Mouse (Mus musculus): ENCODE data around the gene Ubd.
"Not testable (repeated sequence)": the region's sequence is repeated elsewhere in the genome, so short reads cannot be mapped to it uniquely, and the experiment has no call there.

Ubd gene

DNA sequence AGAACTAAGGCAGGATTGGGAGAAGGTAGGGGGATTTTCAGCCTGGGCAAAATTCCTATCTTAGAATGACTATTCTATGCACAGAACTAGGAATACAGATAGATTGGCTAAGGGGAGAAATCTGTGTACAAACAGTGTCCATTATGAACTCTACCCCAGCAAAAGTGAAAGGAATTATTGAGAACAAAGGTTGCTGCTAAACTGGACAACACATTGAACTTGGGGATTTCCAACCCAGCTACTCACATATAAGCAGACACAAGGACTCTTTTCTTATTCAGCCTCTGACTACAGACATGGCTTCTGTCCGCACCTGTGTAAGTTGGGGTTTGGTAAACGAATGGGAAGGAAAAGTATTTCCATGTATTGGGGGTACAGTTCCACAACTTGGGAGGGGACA is at the start of gene Ubd:
Gene Ubd (plus strand): TSS at position 237 of the 400 bp plus-strand sequence.
- DNase-seq, result no peak

DNA sequence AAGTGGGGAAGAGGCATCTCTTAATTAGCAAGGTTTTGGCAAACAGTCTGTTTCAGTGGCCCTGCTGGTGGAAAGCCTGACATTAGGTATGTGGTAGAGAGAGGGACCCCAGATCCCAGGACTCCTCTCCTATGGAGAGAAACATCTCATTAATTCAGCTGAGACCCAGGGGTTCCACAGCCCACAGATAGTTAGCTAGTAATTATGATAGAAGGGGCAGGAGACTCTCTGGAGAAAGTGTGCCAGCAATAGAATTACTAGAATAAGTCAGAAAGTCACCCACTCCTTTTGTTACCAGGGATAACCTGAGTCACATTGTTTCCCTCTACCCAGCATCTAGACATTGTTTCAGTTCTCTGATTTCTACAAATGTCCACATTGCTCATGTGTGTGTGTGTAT is 32.3 kb upstream of the Ubd start, which contains the start of gene Olfr93:
Gene Olfr93 (minus strand): TSS at position 101 of the 400 bp plus-strand sequence.
- no peak for DNase-seq

DNA sequence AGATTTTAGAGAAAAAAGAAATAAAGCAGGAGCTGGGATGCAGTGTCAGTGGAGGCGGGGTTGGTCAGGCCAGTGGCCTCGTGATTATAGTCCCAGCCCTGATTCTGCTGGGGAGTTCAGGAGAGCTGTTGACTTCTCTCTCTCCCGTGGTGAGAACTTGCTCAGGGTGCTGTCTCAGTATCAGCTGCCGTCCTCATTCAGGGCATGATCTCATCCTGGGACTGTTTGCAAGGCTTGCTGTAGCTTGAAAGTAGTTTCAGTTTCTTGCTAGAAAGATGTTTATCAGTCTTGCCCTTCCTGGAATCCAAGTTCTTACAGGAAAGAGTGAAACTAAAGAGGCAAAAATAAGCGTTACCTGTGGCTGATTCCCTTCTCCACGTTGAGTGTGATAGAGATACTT is 8.2 kb upstream of the Ubd start:
- peak; percentile 5 for DNase-seq

DNA sequence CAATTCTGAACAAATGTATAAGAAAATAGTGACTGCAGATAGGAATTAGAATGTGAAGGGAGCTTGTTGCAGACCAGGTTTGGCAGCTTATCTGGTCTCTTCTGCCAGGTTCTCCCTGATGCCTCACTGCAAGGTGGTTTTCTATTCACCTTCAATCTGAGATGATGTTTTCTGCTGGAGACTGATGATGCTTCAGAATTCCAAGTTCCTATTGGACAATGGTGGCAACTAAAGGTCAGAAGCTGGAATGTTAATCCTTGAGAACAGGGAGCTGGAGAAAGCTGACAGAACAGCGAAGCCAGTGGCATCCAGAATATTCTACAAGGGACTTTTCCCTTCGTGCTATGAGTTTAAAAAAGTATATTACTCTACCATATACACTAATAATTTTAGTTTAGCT is 3.0 kb upstream of the Ubd start:
- peak; percentile 88 for DNase-seq

DNA sequence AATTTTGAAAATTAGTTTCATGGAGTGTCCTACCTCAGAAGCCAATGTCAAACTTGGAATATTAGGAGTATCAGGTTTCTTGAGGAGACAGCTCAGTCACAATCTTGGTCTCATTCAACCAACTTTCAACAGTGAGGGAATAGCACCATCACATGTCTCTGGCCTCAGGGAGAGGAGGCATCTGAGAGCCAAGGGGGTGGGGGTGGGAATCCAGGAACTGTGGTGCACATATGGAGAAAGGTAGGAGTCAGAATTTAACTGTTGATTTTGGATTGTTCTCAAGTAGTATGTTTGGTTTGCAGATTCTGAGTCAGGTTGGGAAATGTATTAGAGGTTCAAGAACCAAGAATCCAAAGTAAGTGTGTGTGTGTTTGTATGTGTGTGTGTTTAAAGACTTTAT is 660 bp upstream of the Ubd start:
- DNase-seq, result no peak

DNA sequence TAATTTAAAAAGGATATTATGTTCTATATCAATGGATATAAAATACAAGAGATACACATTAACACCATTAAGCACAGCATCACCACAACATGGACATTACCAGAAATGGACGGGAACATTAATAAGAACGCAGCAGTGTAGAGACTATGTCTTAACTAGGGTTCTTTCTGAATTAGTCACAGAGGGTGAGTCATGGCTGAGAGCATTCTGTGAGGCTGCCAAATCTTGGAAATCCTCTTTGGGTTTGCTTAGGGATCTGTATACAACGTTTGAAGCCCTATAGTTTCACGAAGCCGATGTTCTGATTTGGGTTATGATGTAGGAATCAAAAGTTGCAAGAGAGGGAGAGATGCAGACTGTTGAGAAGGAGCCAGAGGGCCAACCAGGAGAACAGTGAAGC is 1.1 kb downstream of the Ubd start:
- no peak for DNase-seq

DNA sequence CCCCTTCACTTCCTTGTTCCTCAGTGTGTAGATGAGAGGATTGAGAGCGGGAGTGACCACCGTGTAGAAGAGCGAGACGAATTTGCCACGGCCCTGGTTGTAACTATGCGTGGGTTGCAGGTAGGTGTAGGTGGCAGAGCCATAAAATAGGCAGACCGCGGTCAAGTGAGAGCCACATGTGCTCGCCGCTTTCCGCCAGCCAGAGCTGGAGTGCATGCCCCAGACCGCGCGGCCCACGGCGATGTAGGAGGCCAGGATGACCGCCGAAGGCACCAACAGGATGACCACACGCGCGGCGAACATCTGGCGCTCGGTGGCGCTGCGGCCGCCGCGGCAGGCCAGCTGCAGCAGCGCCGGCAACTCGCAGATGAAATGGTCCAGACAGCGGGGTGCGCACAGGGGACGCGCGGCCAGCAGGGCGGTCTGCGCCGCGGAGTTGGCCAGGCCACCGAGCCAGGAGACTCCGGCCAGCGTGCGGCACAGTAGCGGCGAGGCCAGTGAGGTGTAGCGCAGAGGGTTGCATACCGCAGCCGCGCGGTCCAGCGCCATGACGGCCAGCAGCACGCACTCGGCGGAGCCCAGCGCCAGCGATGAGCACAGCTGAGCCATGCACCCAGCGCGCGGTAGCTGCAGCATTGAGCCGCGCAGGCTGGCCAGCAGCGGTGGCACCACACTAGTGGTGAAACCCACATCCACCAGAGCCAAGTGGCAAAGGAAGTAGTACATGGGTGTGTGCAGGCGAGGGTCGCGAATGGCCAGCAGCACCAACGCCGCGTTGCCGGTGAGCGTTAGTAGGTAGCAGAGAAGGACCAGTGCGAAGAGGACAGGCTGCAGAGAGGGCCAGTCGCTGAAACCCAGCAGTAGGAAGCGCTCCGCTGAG is 3.4 kb downstream of the Ubd start:
- DNase-seq, result no peak

DNA sequence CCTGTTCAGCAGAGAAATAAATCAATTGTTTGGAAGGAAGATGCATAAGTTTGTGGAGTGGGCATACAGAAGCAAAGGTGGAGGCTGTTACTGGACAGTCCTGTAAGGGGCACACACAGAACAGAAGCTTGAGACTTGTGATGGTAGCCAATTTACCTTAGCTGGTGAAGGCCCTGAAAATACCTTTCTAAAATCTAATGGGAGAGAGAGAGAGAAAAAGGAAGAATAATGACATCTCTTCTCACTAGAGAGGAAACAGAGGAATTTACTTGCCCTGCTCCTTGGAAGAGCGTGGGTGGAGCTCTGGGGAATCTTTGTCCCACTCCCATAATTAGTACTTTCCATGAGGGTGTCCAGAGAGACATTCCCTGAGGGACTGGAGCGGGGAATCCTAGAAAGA is 7.2 kb downstream of the Ubd start, which contains the start of gene Olfr94:
Gene Olfr94 (minus strand): TSS at position 101 of the 400 bp plus-strand sequence.
- no peak for DNase-seq

DNA sequence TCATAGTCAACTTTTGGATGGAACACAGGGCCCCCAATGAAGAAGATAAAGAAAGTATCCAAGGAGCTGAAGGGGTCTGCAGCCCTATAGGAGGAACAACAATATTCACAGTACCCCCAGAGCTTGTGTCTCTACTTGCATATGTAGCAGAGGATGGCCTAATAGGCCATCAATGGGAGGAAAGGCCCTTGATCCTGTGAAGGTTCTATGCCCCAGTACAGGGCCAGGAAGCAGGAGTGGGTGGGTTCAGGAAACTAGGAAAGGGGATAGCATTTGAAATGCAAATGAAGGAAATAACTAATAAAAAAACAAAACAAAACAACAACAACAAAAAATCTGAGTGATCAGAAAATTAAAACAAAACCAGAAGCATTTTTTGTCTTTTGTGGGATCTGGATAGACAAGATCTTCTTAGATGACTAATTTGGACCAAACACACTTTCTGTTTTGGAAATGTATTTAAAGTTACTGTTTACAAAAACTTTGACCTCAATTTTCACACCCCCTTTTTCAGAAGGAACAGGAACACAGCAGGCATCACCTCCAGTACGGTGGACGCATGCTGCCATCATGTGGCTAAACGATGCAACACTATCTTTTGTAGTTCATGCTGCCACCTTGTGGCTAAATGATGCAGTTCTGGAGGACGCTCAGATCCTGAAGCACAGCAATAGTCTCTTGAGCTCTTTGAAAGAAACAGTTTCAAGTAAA is 9.7 kb downstream of the Ubd start:
- DNase-seq, result peak; percentile 86

DNA sequence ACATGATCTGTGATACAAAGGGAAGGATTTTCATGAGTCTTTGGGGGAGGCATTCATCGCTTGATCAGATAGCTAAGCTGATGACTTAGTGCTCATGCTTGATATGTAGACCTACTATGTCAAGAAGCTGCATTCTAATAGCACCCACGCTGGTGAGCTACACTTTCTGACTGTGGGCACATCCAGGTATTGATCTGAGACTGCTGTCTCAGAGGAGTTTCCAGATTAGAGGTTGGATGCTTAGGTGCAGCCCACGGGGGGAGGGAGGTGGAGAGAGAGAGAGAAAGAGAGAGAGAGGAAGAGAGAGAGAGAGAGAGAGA is 10.2 kb downstream of the Ubd start:
- DNase-seq, result no peak

DNA sequence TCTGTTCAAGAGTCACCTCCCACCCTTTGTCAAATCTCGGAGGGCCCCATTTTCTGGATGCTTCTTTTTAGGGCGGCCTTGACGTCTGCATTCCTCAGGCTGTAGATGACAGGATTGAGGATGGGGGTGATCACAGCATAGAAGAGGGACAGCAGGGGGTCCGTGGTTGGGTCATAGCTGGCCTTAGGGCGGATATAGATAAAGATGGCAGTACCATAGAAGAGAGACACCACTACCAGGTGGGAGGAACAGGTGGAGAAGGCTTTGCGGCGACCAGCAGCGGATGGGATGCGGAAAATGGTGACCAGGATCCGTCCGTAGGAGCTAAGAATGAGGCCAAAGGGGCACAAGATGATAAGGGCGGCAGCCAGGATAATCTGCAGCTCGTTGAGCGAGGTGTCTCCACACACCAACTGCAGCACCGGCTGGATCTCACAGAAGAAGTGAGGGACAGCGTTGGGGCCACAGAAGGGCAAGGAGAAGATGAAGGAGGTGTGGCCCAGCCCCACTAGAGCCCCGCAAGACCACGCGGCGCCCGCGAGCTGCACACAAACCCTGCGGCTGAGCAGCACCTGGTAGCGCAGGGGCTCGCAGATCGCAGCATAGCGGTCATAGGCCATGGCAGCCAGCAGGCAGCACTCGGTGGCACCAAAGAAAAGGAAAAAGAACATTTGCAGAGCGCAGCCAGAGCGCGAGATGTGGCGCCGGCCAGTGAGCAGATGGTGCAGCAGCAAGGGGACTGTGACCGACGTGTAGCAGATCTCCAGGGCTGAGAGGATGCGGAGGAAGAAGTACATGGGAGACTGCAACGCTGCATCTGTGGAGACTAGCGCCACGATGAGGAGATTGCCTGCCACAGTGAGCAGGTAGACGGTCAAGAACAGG is 17.4 kb downstream of the Ubd start:
- no peak for DNase-seq

DNA sequence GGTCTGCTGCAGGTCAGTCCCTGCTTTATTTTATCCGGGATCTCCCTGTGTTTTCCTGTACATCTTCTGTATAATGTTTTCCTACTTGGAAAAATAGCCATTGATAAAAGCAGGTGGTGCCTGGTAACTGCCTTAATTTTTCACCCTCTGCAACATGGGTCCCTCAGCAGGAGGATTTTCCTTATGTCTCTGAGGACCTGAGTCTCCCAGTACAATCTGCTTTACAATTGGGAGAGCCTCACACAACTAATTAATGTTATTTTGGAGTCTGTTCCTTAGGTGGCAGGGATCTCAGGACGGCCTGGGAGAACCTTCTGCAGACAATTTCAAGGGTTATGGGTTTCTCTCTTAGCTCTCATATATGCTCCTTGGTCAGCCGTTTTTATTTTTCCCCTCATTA is 19.3 kb downstream of the Ubd start, which contains the start of gene Olfr95:
Gene Olfr95 (minus strand): TSS at position 101 of the 400 bp plus-strand sequence.
- DNase-seq, result no peak

DNA sequence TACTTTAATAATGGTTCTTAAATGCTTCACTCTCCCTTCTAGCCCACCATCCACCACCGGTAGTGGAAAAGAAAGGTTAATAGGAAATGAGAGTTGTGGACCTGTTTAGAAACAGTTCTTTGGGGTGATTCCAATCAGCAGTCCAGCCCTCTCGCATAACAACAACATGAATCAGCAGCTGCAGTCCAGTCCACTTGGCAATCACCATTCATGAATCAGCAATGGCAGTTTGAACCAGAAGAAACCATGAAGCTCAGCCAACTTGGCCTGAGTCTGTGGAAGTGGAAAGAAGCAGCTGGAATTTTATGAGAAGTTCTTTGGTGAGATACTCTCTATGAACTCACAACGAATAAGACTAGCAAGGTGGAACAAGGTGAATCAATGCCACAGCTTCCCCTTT is 24.8 kb downstream of the Ubd start:
- peak; percentile 24 for DNase-seq

DNA sequence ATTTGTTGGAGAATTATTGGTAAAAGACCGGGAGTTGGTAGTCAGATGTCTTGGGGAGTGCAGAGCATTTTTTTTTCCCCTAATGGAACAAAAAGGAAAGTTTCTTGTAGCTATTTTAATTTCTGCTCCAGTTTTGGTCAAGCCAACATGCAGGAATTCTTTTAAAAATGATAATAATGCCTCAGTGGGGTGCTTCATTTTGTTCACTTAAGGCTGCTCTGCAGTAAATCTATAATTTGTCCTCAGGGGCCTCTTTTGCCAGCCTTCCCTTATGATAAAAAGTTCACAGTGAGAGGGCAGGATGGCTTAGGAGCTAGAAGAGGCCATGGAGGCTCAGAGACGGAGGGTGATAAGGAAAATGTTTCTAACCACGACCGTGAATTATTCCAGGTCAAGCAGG is 26.2 kb downstream of the Ubd start, which contains the start of gene Olfr96:
Gene Olfr96 (plus strand): TSS at position 301 of the 400 bp plus-strand sequence.
- no peak for DNase-seq

DNA sequence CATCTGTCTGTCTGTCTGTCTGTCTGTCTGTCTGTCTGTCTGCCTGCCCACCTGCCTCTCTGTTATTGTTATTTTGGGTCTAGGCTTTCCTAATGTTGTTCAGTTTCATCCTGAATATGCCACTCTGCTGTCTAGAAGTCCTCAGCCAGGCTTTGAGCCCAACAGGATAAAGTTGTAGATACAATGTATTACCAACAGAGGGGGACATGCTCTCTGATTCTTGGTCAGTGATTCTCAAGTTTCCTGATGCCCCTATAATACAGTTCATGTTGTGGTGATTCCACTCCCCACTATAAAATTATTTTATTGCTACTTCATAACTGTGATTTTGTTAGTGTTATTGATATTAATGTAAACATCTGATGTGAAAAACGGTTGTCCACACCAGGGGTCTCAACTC is 28.2 kb downstream of the Ubd start:
- DNase-seq, result no peak

DNA sequence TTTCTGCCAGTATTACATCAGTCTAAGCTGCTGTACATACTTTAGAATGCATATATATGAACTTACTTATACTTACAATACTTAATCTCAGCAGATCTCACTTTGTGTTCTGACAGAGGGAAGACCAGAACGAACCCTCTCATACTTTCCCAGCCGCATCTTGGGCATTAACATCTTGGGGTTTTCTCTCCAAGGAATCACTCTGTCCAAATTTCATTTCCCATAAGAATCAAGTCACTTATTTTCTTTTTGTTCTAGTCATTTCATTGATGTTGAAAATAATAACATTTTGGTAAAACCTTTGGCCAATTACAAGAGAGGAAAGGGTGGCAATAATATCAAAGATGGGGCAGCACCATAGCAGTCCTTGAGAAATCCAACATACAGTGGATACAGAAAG is 43.5 kb downstream of the Ubd start, which contains the start of gene Olfr97:
Gene Olfr97 (minus strand): TSS at position 101 of the 400 bp plus-strand sequence.
- not testable (repeated sequence) for DNase-seq

DNA sequence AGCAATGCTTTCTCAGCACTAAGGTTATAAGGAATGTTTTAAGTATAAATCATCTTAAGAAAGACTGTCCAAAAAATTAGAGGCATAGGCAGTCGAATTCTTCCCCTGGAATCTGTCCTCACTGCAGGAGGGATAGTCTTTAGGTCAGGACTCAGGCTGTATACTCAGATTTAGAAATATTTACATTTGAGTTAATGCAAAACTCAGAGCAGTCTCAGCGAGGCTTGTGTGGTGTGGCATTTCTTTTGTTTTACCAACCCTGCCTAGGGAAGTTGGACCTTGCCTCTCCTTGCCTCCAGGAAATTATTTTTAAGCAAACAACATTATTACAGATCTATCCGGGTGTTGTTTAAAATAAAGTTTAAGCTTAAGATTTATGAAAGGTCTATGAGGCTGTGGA is 48.5 kb downstream of the Ubd start:
- DNase-seq, result no peak
